Mouse (Mus musculus) neural tube, postnatal 0 days (tissue): Measurements from ENCODE around the gene Adm. TPM values are rescaled to one million over a fixed set of nuclear protein-coding genes. Genes with fewer than 3 reads are reported as not detected.

ENCODE experiments used
- polyA plus RNA-seq: library from polyadenylated mRNA; unstranded; fragments of >200 nt; fragmentation: Nextera tagmentation; extraction: Ambion mirVana; gene quantifications from 2 replicates; pipeline ENCODE4 v1.2.1, GENCODE M21; 2015

Adm gene
- 2.4 and 2.5 TPM in 2 replicates for polyA plus RNA-seq

DNA sequence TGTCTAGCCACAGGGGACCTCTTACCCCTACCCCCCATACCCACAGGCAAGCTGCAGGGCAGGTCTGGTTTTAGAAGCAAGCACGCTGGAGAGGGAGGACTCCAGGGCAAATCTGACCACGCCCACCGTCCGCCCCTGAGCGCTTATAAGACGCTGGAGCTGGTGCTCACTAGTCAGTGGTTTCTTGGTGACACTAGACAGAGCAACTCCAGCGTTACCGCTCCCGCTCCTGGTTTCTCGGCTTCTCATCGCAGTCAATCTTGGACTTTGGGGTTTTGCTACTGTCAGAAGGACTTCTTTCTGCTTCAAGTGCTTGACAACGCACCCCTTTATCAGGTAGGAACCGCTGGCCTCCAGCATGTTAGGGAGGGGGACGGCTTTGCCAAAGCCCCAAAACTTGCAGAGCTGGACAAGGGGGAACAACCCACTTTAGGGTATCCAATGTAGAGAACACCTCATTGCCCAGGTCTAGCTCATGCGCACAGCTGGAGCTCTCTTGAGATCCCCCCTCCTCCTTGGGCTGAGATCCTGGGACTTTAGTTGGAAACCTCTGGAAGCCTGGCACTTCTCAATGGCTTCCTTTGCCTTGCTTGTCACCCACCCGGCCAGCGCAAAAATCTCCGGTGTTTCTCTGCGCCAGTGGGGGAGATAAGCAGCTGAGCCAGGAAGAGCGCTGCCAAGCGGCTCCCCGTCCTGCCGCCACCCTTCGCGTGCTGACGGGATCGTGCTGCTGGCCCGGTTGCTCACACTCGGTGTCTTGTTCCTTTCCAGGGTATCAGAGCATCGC is at the start of gene Adm:
Adm (plus strand) TSS at position 176 of the 787 bp plus-strand sequence.

DNA sequence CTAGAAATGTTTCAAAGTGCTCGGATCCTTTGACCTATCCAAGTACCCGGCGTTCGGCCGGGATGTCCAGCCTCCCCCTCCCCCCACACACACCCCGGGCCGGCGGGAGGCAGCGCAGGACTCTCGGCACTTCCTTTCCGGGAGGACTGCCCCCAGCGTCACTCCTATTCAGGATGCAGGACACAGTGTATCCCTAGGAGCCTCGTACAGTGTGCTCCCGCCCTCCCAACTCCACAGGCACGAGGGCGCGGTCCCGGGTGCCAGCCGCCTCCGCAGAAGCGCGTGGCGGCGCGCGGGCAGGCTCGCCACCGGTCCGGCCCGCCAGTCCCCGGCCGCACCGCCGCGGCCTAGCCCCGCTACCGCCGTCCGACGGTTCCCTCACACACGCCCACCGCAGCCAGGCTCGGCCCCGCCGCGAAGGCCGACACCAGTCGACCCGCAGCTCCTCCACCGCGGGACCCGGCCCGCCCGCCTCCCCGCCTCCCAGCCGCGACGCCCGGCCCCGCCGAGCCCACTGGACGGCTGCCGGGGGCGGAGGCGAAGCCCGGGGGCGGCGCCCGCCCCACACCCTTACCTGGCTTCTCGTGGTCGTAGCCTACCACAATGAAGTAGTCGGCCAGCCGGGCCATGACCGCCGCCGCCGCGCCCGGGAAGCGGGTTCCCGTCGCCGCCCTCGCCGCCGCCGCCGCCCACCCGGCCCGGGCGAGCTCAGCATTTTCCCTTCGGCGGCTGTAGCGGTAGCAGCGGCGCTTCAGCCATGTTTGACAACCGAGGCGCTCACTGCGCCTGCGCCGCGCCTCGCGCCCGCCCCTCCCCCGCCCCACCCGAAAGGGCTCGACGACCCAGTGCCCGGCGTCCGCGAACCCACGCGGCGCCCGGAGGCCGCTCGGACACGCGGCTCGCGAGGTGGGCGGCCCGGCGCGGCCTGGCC is 13.1 kb upstream of the Adm start, which contains the start of gene Sbf2:
Sbf2 (minus strand) TSS at position 790 of the 931 bp plus-strand sequence.

Other genes starting within 250 kb of the Adm start
- 35.4 and 35.7 TPM in 2 replicates for gene Sbf2, start 12.7 kb upstream of the Adm start, polyA plus RNA-seq
- gene Ampd3, start 140.5 kb downstream of the Adm start, polyA plus RNA-seq = 17.7 and 18.6 TPM in 2 replicates
- 34.5 and 35.5 TPM in 2 replicates for gene Rnf141, start 216.8 kb downstream of the Adm start, polyA plus RNA-seq
- gene Lyve1, start 235.6 kb downstream of the Adm start, polyA plus RNA-seq = 7.8 and 9.9 TPM in 2 replicates